Mouse (Mus musculus) small intestine, adult 2 months (tissue): ENCODE data around the gene Rhbdf2. TPM values are rescaled to one million over a fixed set of nuclear protein-coding genes. Genes with fewer than 3 reads are reported as not detected.

Source experiments
- H3K27ac ChIP-seq: fragments of 200-500 bp; 2 replicates; pipeline ENCODE4 v1.5.1; 2012; ENCODE audit warnings: low read depth, low read length, control low read depth, inconsistent platforms; ENCODE audit not compliant: insufficient read depth
- H3K27me3 ChIP-seq: fragments of 200-500 bp; 2 replicates; pipeline ENCODE4 v1.6.1; 2012; ENCODE audit warnings: mild to moderate bottlenecking, moderate library complexity, low read length, inconsistent platforms; ENCODE audit not compliant: control insufficient read depth, insufficient read depth
- H3K36me3 ChIP-seq: fragments of 200-500 bp; 2 replicates; pipeline ENCODE4 v1.6.1; 2012; ENCODE audit warnings: mild to moderate bottlenecking, low read length, control low read depth, inconsistent platforms; ENCODE audit not compliant: control insufficient read depth, insufficient read depth
- H3K4me1 ChIP-seq: fragments of 200-500 bp; 2 replicates; pipeline ENCODE4 v1.6.1; 2012; ENCODE audit warnings: low read length, inconsistent platforms, mixed read lengths; ENCODE audit not compliant: control insufficient read depth, insufficient read depth, insufficient read length
- H3K4me3 ChIP-seq: fragments of 200-500 bp; 2 replicates; pipeline ENCODE4 v1.5.1; 2012; ENCODE audit warnings: low read depth, mild to moderate bottlenecking, control low read depth, inconsistent platforms, low read length, moderate library complexity
- CTCF ChIP-seq: fragments of 200-500 bp; IDR thresholded peaks from 2 replicates; pipeline ENCODE4 v1.5.1; 2012; ENCODE audit warnings: low read depth, mild to moderate bottlenecking, control low read depth, inconsistent platforms, low read length, moderate library complexity, mixed read lengths; ENCODE audit not compliant: insufficient replicate concordance, insufficient read length; ENCODE audit errors: extremely low read depth
- POLR2A ChIP-seq: fragments of 200-500 bp; IDR thresholded peaks from 2 replicates; pipeline ENCODE4 v1.6.1; 2012; ENCODE audit warnings: low read depth, mild to moderate bottlenecking, control low read depth, inconsistent platforms, low read length, moderate library complexity
- WGBS: fragments of 180-500 bp; shearing (Covaris S2); methylation state at CpG from one replicate; pipeline ENCODE4 v1.1.7; 2018; 5-methylcytosine and 5-hydroxymethylcytosine counted together
- polyA plus RNA-seq: library from polyadenylated mRNA; depleted of rRNA; stranded (reverse); fragments of >200 nt; gene quantifications from 2 replicates; pipeline ENCODE4 v1.2.3, GENCODE M21; 2012

The Rhbdf2 gene
- polyA plus RNA-seq, 1 experiment = 40.8 TPM

GRCm38 (mm10) chr11:116627072-116628020 lies 527 bp upstream of the Rhbdf2 start:
- 32% methylated on average over 10 of the region's 10 CpGs for WGBS
- Histone ChIP-seq H3K27me3 (no peaks in the 10 kb centered on the region), H3K36me3 (no peaks in the 10 kb centered on the region), H3K4me1 (peaks cover 7% of the 10 kb centered on the region; the same call in 1 of the 2 replicates), H3K4me3 (no peak overlapping the region), H3K27ac (no peak overlapping the region)
- no peak for TF ChIP-seq POLR2A
- peak; percentile 20; the same call in 1 of the 2 replicates for TF ChIP-seq CTCF

DNA sequence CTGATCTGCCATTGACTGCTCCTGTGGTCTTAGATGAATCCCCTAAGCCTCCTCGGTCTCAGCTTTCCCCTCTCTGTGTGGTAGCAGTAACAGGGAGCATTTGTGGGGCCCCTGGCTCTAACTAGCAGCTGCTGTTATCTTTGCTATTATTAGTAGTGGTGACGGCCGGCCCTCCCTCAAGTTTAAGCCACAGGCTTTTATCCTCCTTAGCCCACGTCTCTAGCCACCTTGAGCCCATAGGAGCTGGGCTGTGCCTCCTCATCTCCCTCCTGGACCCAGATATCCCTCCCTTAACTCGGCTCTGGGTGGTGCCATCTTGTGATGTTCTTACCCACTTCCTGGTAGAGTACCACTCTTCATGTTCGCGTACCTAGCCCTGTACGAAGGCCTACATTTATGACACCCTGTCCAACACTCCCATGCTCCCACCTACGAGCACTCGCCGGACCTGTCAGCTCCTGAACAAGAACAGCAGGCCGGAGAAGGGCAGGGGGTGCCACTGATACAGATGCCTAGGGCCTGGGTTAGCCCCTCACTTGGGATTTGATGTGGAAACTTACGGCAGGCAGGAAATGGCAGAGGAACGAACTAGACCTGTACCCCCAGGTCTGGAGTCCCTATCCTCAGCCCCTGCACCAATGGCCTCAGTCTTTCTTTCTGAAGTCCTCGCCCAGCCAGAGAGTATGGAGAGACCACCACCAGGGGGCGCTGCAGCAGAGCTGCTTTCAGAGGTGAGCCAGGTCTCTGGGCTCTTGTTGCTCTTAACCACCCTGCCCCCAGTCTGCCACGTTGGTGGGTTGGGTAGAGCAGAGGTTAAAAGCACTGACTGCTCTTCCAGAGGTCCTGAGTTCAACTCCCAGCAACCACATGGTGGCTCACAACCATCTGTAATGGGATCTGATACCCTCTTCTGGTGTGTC lies 1.5 kb downstream of the Rhbdf2 start:
- TF ChIP-seq CTCF = peak; percentile 70; the same call in 1 of the 2 replicates
- no peak for TF ChIP-seq POLR2A
- H3K27me3 ChIP-seq = no peaks in the 10 kb centered on the region
- 77% methylated on average over 17 of the region's 17 CpGs for WGBS
- H3K27ac ChIP-seq = no peak overlapping the region
- H3K4me3 ChIP-seq = no peak overlapping the region
- H3K4me1 ChIP-seq = peaks cover 26% of the 10 kb centered on the region
- no peaks in the 10 kb centered on the region for H3K36me3 ChIP-seq

DNA sequence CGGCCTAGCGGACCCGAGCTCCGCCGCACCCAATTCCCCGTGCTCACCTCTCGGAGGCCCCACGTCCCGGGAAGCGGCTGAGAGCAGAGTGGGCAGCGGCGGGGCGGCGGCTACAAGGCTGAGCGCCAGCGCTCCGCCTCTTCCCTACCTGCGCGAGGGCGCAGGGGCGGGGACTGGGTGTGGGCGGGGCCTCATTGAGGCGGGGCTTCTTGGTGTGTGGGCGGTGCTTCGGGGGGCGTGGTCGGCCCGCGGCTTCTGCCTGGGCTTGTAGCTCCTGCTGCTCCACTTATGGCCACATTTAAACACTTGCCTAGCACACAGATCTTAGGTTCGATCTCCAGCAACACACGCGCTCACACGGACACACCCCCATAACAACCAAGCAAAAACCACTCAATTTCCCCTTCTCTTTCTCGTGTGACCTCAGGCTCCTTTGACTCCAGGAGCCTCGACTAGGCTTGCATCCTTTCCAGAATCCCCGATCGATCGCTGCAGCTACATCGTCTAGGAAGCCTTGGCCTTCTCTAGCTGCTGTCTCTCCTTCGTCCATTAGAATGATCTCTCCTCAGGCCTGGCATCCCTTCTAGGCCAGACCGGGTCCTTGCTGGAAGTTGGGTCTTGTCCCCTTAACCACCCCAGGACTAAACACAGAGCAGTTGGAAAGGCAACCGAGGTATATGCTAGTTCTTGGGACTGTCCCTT lies 2.5 kb downstream of the Rhbdf2 start:
- peak overlapping the region; percentile 87 for H3K4me3 ChIP-seq
- 13% methylated on average over 42 of the region's 42 CpGs for WGBS
- peaks cover 35% of the 10 kb centered on the region for H3K4me1 ChIP-seq
- TF ChIP-seq POLR2A = peak; percentile 66
- TF ChIP-seq CTCF = no peak
- H3K36me3 ChIP-seq = no peaks in the 10 kb centered on the region
- no peaks in the 10 kb centered on the region for H3K27me3 ChIP-seq
- peak overlapping the region; percentile 65 for H3K27ac ChIP-seq

- H3K4me3 ChIP-seq = peak overlapping the region; percentile 87
- 3% methylated on average over 40 of the region's 40 CpGs for WGBS
- H3K4me1 ChIP-seq = peaks cover 39% of the 10 kb centered on the region
- H3K27ac ChIP-seq = peak overlapping the region; percentile 65
- H3K36me3 ChIP-seq = no peaks in the 10 kb centered on the region
- TF ChIP-seq CTCF (peak; percentile 7; the same call in 1 of the 2 replicates), POLR2A (no peak)
- H3K27me3 ChIP-seq = no peaks in the 10 kb centered on the region
Observed at GRCm38 (mm10) chr11:116623281-116624124, 3.3 kb downstream of the Rhbdf2 start.

DNA sequence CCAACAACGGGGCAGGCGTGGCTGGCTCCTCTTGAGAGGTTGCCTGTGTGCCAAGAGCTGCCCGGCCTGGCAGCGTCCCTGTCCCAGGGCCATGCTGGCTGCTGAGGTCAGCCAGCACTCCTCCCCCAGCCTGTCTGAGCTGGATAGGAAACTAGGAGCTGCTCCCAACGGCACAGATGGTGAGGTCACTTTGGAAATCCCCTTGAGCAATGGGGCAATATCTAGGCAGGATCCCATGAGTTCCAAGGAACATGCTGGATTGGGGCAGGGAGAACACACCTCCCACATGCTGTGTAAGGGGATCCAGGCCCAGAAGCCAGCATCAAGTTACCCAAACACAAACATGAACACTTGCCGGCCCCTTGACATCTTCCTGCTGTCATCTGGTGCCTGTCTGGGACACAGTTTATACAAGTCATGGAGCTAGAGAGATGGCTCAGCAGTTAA lies 5.5 kb downstream of the Rhbdf2 start:
- peaks cover 59% of the 10 kb centered on the region for H3K4me1 ChIP-seq
- no peak overlapping the region for H3K4me3 ChIP-seq
- 11% methylated on average over 6 of the region's 6 CpGs for WGBS
- H3K27me3 ChIP-seq = no peaks in the 10 kb centered on the region
- H3K27ac ChIP-seq = peak overlapping the region; percentile 57
- no peak for TF ChIP-seq POLR2A
- H3K36me3 ChIP-seq = no peaks in the 10 kb centered on the region

DNA sequence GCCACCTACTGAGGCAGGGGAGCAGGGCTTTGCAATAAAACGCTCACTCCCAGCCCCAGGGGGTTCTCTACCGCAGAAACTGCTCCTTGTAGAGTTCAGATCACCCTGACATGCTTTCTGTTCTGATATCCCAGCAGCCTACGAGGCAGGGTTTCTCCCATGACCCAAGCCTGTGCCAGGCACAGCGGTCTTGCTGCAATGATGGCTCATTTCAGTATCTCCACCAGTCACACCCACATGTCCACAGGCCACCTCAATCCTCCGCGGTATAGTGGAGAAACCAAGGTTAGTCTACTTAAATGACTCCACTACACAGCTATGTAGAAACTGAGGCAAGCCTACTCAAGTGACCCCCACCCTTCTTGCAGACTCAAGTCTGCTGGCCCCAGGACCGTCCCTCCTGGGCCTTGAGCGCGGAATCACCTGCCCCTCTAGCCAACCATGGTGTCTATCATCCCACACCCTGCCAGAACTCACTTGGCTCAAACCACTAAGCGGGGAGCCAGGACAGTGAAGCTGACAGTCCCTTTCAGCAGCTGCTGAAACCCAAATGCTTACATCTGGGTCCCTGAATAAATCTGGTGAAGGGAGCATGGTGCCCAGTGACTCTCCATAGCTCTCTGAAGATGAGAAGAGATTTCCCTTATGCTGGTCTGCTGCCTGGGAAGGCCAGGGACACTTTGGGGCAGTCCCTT lies 6.1 kb downstream of the Rhbdf2 start:
- no peak overlapping the region for H3K4me3 ChIP-seq
- no peak for TF ChIP-seq CTCF
- no peak for TF ChIP-seq POLR2A
- no peaks in the 10 kb centered on the region for H3K36me3 ChIP-seq
- no peaks in the 10 kb centered on the region for H3K27me3 ChIP-seq
- peaks cover 63% of the 10 kb centered on the region for H3K4me1 ChIP-seq
- H3K27ac ChIP-seq = peak overlapping the region; percentile 57
- 70% methylated on average over 10 of the region's 10 CpGs for WGBS
